Mouse (Mus musculus): ENCODE measurements around the gene Olfr1324. TPM values are rescaled to one million over a fixed set of nuclear protein-coding genes. Genes with fewer than 3 reads are reported as not detected.

Gene Olfr1324
- total RNA-seq (2023): not detected in 2 replicates

DNA sequence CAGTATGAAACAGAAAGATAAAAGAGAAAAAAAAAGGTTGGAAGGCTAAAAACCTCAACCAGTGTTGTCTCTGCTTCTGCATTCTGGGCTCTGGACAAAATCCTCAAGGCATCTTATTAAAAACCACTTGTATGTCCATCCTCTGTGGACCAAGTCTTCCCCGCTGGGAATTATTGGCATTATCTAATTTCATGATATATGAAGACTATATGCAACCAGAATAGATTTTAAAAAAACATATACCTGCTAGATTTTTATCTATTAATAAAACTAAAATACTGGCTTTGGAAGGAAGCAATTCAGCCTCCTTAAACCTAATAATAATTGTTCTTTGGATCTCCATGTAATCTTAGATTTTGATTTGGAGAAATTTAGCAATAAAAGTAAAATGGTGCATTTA, at the start of gene Olfr1324:
Gene Olfr1324 (minus strand): TSS at position 101 of the 400 bp plus-strand sequence.

Measured in neutrophil, adult 65 days (primary cell).